Mouse (Mus musculus) megakaryocyte progenitor cell, adult 5-6 weeks (primary cell): ENCODE data around the gene Thoc3. TPM values are rescaled to one million over a fixed set of nuclear protein-coding genes. Genes with fewer than 3 reads are reported as not detected.
"Not testable (repeated sequence)": the region's sequence is repeated elsewhere in the genome, so short reads cannot be mapped to it uniquely, and the experiment has no call there.

ENCODE experiments used
- ATAC-seq: replicated peaks from 2 replicates; pipeline ENCODE4 v1.8.0; 2016; ENCODE audit warnings: mild to moderate bottlenecking, moderate TSS enrichment, inconsistent platforms; ENCODE audit not compliant: poor library complexity
- total RNA-seq, 2 experiments: library from RNA; stranded (forward) in 1 of 2; stranded (reverse) in 1 of 2; fragments of 157-497, 149-512 nt in 1 of 2; fragments of 200-1000 nt in 1 of 2; gene quantifications; 2 replicates each; pipeline versions ENCODE4 v1.2.3 to v1.2.4; 2015 to 2017

The Thoc3 gene
- total RNA-seq (2015) (24.8 and 25.9 TPM in 2 replicates), total RNA-seq (2017) (40.3 and 47.1 TPM in 2 replicates)

DNA sequence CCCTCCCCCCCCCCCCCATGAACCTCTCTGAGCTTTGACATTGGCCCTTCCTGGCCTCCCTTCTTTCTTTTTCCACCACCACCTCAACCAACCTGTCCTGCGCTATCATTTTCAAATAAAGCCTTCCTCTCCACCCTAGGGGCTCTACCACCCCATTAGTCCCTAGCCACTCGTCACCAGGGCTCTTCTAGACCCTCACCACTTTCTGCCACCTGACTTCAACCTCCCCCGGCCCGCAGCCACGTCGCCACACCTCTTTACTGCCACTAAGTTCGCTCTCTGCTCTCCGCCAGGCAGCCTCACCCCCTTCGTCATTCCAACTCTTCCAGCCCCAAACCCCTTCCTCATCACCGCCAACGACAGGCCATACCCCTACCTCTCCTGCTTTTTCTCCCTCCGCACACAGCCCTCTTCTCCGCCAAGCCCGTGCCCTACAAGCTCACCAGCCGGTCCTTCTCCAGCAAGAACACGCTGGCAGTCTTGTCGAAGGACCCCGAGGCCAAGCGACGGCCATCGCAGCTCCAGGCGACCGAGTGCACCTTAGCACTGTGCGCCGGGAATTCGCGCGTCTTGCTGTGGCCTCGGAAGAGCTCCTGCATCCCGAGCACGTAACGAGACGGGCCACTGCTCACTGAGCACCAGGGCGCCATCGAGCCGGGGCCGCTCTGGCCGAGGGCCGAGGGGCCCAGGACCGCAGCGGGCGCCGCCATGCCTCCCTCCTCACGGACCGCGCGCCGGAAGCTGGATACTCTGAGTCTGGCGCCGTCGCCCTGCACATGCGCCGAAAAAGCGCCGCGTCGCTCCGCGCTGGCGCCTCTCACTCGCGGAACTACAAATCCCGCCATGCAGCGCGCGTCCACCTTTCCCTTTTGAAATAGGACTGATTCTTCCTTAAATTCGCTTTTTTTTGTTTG lies at the start of gene Thoc3:
Gene Thoc3 (minus strand): TSS at position 752 of the 914 bp plus-strand sequence.
- peak; percentile 100 for ATAC-seq

DNA sequence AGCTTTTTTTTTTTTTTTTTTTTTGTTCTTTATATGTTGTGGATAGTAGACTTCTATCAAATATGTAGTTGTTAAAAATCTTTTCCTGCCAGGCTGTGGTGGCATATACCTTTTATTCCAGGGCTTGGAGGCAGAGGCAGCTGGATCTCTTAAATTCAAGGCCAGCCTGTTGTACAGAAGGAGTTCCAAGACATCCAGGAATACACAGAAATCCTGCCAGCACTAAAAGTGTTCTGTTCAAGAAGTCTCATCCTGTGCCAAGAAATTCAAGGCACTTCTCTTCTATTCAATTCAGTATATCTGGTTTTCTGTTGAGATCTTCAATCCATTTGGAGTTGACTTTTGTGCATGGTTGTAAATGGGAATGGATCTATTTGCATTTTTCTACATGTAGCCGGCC lies 37.3 kb upstream of the Thoc3 start:
- ATAC-seq: no peak

DNA sequence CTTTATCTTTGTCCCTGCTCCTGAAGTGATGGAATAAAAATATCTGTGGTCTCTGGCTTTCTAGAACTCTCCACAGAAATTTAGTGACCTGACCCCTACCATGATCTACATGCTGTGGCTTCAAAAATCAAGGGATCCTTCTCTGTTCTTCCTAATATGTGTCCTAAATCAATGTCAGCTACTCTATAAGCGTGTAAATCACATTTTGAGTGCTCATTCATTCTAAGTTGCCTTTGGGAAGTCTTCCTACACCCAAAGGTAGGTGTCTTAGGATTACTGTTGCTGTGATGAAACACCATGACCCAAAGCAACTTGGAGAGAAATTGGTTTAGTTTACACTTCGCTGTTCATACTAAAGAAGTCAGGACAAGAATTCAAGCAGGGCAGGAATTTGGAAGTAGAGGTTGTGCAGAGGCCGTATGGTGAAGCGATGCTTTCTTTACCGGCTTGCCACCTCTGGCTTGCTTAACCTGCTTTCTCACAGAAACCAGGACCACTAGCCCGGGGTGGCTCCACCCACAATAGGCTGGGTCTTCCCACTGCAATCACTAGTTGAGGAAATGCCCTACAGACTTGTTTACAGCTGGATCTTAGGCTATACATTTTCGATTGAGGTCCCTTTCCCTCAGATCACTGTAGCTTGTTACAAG lies 36.1 kb upstream of the Thoc3 start:
- ATAC-seq: no peak

DNA sequence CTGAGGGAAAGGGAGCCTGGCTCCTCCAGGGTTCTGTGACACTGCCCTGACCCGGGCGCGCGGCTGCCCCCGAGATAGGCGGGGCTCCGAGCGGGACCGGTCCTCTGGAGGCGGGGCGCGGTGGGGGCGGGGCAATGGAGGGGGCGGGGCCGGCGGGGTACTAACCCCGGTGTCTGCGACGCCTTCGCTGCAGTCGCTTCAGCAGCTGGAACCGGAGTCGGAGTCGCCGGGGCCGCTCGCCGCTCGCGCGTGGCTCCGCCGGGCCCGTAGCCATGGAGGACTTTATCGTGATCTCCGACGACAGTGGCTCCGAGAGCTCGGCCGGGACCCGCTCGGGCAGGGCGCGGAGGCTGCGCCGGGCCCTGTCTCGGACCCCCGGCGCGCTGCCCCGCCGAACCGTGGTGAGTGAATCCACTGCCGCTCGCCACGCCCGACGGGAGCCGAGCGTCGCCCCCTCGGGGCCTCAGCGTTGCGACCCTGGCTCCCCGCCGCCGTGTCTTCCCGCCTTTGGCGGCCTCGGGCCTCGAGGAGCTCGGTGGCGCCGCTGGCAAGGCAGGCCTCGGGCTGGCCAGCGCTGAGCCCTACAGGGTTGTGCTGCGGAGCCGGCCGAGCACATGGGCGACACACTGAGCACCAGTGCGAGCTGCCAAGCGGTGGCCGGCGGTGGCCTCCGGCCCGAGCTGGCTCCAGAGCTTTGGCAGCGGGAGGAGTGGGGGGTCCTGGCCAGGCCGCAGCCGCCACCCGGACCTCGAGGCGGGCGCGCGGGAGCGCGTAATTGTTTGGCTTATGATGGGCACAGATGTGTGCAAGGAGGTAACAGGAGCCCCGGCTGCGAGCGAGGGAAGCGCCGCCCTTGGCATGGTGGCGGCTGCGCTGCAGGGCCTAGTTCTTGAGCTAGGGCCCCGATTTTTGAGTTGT lies 35.2 kb upstream of the Thoc3 start, which contains the start of gene Simc1:
Gene Simc1 (plus strand): TSS at position 176 of the 918 bp plus-strand sequence.
- ATAC-seq: peak; percentile 89

DNA sequence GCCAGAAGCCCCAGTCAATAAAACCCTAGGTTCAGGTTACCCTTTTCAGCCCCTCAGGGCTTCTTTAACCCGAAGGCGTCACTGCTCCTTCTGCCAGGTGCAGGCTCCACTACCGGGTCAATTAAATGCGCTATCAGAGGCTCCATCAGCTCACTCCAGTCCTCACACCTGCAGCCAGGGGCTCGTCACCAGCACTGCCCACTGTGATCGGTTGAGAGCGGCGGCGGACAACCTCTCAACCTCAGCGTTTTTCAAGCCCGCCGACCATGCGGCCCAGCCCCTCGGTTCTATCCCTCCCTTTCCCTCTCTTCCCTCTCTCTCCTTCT lies 34.6 kb upstream of the Thoc3 start:
- ATAC-seq: peak; percentile 32

DNA sequence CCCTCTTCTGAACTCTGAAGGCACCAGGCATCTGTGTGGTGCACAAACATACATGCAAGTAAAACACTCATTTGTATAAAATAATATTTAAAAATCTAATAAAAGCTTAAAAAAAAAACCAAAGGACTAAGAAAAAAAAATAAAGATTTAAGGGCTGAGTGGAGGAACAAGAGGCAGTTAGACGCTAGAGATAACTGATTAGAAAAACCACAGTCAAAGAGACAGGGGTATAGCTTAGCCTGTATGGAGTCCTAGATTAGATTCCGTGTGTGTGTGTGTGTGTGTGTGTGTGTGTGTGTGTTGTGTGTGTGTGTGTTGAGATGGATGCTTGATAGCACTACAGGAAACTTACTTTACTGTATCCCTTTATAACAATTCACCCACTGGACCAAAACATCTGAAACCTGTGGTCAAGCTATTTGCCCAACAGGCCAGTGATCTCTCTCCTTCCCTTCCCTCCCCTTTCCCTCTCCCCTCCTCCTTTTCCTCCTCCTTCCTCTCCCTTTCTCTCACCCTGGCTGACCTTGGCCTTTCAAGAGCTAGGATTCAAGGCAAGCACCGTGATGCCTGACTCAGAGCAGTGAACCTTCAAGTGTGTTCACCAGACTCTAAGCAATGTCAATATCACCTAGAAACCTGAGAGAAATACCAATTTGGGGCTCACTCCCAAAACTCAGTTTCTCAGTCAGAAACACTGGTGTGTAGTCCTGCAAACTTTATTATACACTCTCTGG lies 33.5 kb upstream of the Thoc3 start:
- 0 out of 2 replicates have a peak, but pooled peaks have one; percentile 23 for ATAC-seq

DNA sequence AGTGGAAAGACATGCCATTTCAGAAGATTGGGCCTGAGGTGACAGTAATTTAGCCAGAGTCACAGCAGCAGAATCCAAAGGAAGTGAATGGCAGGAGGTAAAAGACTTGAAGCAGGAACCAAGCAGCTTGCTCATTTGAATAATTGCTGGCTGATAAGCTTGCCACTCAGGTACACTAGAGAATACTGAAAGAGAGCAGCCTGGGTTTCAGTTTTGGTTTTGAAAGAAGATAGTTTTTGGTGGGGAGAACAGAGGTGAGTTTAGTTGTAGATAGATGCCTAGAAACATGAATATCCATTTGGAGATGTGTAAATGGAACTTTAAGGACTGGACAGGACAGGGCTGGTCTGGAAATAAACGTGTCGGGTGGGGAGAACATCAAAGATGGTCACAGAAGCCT lies 32.7 kb upstream of the Thoc3 start:
- ATAC-seq: no peak

DNA sequence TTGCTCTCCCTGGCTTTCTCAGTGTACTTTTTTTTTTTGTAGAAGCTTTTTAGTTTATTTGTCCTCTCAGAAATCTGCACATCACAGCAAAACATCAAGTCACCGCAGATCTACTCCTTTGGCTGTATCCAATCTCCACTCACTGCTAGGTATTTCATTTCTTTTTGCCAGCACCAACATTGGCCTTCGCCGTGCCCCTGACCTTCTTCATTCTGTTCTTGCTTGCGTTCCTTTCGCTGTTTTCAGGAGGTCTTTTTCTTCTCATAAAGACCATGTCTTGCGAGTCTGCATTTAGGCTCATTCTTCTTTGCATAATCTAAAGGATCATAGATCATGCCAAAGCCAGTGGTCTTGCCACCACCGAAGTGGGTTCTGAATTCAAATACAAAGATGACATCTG lies 30.9 kb upstream of the Thoc3 start:
- not testable (repeated sequence) for ATAC-seq

DNA sequence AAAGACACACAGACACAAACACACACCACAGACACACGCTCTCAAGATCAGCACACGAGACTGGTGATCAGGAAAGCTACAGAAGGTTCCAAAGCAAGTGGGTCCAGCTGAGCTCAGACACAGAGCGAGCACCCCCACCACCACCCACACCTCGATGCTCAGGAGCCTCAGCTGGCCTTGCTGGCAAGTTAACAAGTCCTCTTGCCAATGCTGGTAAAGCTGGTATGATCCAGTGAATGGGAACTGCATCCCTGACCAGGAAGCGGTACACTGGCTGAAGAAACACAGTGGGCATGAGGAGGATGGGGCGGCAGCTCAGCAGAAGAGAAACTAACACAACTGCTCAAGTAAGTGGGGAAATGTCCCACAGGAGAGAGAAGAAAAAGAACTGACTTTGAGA lies 22.7 kb upstream of the Thoc3 start:
- no peak for ATAC-seq

DNA sequence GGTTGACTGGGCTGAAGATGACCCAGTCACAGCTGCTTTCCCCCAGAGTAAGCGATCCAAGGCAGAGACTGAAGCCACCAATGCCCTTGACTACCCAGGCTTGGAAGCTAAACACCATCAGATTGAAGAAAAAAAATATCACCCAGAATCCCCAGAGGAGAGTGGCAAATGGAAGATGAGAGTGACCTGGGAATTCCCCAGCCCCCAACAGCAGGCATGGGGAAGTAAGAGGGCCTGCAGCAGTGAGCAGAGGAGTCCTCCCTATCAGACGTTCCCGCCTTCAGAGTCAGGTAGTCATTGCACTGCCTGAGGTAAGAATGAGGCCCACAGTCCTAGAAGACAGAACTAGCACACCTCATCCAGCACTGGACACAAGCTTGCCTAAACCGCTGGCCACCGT lies 21.8 kb upstream of the Thoc3 start:
- ATAC-seq: no peak

DNA sequence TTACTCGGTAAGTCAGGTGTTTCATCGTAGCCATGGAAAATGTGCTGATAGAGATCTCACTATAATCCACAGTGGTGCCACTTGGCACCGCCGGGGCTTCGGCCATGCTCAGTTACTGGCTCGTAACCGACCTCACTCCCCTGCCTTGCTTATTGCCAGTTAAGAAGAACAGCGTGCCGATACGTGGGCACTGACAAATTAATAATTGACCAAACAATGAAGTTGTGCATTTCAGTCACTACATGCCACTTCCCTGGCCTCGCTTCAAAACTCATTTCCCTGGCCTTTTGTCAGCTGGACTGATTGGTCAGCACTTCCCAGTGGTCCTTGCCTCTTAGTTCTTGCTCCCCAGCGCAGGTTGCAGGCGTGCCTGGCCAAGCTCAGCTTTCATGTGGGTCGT lies 12.8 kb upstream of the Thoc3 start:
- no peak for ATAC-seq

DNA sequence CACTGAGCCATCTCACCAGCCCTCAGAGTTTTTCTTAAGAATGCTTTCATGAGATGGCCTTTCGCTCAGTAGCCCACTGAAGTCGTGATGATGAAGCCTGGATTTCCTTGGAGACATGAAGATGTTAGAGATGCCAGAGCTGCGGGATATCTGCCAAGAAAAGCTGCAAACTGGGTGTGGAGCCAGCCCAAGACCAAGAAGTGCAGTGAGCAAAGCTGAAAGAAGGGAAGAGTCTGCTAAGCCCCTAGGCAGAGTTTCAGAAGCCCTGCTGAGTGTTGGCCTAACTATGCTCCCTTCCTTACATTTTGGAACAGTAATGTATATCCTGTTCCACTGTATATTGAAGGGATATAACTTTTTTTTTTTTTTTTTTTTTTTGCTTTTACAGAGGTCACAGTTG lies 10.6 kb upstream of the Thoc3 start:
- no peak for ATAC-seq

DNA sequence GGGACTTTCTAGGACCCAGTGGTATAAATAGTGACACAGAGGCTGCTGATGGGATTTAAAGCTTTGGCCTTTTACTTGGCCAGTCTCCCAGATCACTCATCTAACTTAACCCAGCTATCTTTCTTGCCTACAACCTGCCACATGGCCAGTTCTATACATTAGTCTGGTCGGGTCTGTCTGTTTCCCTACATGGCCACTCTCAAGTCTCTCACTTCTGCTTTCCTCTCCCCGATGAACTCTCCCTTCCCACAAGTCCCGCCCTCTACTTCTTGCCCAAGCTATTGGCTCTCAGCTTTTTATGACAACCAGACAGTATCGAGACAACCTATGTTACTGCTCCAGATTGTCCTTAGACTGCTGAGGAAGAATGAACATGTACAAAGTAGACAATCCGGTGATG lies 7.1 kb upstream of the Thoc3 start:
- ATAC-seq: peak; percentile 99

DNA sequence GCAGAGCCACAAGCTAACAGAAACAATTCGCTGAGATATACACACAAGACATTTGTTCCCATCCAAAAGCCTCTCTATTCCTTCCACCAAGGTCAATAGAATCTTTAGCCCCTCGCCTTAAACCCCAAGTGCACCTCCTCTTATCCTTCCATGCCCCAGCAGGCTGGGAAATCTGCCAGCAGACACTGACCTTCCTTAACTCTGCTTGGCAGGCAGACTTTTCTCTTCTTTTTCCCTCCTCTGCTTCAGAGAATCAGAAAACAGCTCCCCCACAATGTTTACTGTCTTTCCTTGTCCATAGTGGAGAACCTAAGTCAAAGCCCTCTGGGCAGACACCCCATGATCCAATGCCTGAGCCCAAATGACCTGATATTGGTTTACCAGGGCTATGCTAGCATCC lies 6.3 kb upstream of the Thoc3 start:
- ATAC-seq: no peak

DNA sequence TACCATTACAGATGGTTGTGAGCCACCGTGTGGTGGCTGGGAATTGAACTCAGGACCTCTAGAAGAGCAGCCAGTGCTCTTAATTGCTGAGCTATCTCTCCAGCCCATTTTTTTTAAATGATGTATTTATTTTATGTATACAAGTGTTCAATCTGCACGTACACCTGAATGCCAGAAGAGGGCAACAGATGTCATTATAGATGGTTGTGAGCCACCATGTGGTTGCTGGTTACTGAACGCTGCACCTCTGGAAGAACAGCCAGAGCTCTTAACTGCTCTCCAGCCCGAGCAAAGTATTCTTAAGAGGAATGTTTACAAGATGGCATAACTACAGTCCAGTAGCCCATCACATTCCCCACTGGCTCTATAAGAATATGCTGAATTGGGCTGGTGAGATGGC lies 3.3 kb upstream of the Thoc3 start:
- ATAC-seq: no peak

DNA sequence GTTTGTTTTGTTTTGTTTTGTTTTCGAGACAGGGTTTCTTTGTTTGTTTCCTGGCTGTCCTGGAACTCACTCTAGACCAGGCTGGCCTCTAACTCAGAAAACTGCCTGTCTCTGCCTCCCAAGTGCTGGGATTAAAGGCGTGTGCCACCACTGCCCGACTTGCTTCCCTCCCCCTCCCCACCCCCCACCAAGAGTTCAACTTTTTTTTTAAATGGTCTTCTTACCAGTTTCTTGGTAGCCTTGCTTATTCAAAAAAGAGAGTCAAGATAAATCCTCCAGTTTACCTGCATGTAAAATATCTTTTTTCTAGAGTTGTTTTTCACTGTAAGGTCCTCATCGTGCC lies 334 bp upstream of the Thoc3 start:
- no peak for ATAC-seq

DNA sequence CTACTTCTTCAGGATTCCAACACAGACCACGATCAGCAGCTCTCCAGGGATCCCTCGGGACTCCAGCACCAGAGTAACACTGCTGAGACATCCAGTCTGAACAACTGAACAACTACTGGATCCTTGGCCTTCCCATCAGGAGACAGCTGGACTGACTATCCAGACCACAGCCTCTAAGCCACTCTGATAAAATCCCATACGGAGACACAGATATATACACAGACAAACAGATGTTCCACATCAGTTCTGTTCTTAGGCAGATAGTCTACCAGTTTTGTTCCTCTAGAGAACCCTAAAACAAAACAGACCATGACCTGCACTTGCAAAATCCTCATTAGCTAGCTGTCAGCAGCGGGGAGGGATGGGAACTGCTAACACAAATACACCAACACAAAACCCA lies 9.4 kb downstream of the Thoc3 start:
- no peak for ATAC-seq

DNA sequence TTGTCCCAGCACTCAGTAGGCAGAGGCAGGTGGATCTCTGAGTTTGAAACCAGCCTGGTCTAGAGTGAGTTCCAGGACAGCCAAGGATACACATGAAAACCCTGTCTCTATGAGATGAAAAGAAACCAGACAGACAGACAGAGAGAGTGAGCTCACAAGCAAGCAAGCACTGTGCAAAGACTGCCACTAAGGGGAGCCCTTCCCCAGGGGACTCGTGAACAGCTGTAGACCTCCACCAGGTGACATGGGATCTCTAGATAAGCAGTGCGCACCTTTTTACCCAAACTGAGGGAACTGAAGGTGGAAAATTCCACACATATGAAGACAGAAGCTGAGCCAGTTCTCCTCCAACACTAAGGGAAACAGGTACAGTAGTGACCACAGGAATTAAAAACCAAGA lies 11.6 kb downstream of the Thoc3 start:
- ATAC-seq: peak; percentile 64

DNA sequence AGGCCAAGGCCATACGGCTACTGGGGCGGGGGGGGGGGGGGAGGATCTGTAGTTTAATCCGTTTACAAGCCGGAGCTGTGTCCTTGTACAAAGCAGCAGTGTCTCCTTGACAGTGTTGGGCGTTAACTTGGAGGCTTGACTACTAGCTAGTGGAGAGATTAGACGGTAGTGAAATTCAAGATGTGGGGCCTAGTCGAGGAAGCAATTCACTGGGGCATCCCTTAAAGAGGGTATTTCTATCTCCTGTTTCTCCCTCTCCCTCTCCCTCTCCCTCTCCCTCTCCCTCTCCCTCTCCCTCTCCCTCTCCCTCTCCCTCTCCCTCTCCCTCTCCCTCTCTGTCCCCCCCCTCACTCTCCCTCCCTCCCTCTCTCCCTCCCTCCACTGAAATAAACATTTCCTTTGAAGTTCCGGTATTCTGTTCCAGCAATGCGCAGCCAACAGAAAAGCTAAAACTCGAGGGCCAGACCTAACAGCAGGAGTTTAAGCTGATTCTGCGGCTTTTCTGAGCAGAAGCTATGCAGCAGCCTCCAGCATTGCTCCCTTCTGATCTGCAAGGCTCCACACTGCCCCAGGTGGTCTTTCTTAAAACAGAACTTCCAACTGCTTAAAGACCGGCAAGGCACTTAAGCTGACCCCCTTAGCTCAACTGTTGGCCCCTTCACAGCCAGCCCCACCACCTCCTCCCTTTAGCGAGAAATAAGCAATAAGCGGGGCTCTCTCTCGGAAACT lies 21.0 kb downstream of the Thoc3 start:
- peak; percentile 63 for ATAC-seq
